21 mouse cellular contexts compared by ENCODE assay signal in the genomic region with DNA sequence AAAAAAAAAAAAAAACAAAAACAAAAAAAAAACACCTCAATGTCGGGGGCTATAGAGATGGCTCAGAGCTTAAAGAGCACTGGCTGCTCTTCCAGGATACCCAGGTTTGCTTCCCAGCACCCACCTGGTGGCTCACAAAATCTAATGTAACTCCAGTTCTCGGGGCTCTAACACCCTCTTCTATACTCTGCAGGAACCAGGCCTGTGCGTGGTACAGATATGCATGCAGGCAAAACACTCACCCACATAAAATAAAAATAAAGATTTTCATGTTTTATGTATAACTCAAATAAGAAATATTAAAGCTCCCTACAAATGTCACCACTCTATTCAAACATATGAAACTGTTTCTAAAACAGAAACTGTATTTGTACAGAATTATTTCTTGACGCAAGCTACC.
DNase-seq lines count a peak whose midpoint lies in the region; ATAC-seq lines count a peak whose summit lies in the region.
"Had no signal": no experiment of that assay in that cellular context is flagged by ENCODE, and none has a peak within 500 bp of the region (broad histone marks: within the 10 kb centered on the region; RNA-seq: fewer than 3 reads in every experiment).

No protein-coding gene starts in this region.

- no peak for DNase-seq in frontal cortex, postnatal 14 days (ENCODE audit: low spot score in 2 of 2)
- DNase-seq in right cerebral cortex, adult 2 months (ENCODE audit: low spot score in 2 of 2) = peak; percentile 16
- no peak for DNase-seq in right cerebral cortex, postnatal 14 days
- no peak for DNase-seq in heart, adult 9 months (ENCODE audit: low spot score in 2 of 2)
- DNase-seq: adrenal gland, adult 8-10 months; adrenal gland, postnatal 14 days; adrenal gland, postnatal 36 days; B cell, adult 2 months; cerebellum, adult 11 months; cerebellum, adult 18-20 months; cerebellum, adult 8-10 months; cerebellum, adult 9-11 months; cerebellum, postnatal 14 days; cerebellum, postnatal 36 days; embryo, embryonic 11 days had no signal

- ATAC-seq in frontal cortex, adult (ENCODE audit: low TSS enrichment) = peak; percentile 70; the same call in 1 of the 2 replicates
- ATAC-seq: activated CD4-positive, CD25-positive, alpha-beta regulatory T cell, adult 4 months; CD4-positive, CD25-positive, alpha-beta regulatory T cell, adult 4 months; forebrain, embryonic 14.5 days; forebrain, embryonic 16.5 days; Patski had no signal

Comparison
In these comparisons a context has a peak if more than half of its experiments do, and no peak if none do; other contexts are left out.
1. DNase-seq: peak in right cerebral cortex, adult 2 months (2 of 2); none in frontal cortex, postnatal 14 days (0 of 2), right cerebral cortex, postnatal 14 days (single experiment) and heart, adult 9 months (0 of 2).